15 mouse cellular contexts compared by ENCODE assay signal in genomic region chr15:67320292-67320691, GRCm38 (mm10).
"Had no signal": no experiment of that assay in that cellular context is flagged by ENCODE, and none has a peak within 500 bp of the region (broad histone marks: within the 10 kb centered on the region; RNA-seq: fewer than 3 reads in every experiment).

No protein-coding gene starts in this region.

- H3K36me3 ChIP-seq: neural tube, embryonic 13.5 days; neural tube, embryonic 15.5 days; stomach, embryonic 15.5 days had no signal

- DNase-seq: retina, postnatal 1 day; right cerebral cortex, adult 18-20 months; right cerebral cortex, postnatal 14 days; right cerebral cortex, postnatal 25 days; right cerebral cortex, postnatal 4 days; spleen, adult 18-20 months; thymus, adult 18-20 months; thymus, adult 2 months; thymus, postnatal 14 days; thymus, postnatal 25 days; thymus, postnatal 36 days; thymus, postnatal 4 days had no signal

- H3K4me3 ChIP-seq: neural tube, embryonic 13.5 days; neural tube, embryonic 15.5 days; stomach, embryonic 15.5 days had no signal

- H3K27me3 ChIP-seq: neural tube, embryonic 13.5 days; neural tube, embryonic 15.5 days; stomach, embryonic 15.5 days had no signal

- H3K4me2 ChIP-seq: neural tube, embryonic 13.5 days; neural tube, embryonic 15.5 days; stomach, embryonic 15.5 days had no signal
